24 mouse cellular contexts compared by ENCODE assay signal in the genomic region with DNA sequence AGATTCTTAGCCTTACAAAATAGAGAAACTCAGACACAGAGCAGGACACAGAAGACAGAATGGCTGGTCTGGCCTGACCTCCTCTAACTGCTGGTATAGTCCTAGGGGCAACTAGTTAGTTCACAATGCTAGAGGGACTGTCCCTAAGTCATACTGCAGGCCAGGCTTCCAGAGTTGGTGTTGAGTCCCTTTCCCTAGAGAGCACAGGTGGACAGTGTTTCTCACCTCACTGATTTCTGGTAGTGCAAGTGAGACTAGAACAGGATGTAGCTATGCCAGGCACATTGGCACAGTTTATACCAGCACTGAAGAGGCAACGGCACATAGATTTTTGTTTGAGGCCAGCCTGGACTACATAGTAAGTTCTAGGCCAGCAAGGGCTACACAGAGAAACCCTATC. TPM values are rescaled to one million over a fixed set of nuclear protein-coding genes. Genes with fewer than 3 reads are reported as not detected.
DNase-seq lines count a peak whose midpoint lies in the region; ATAC-seq and TF ChIP-seq lines count a peak whose summit lies in the region.
"Had no signal": no experiment of that assay in that cellular context is flagged by ENCODE, and none has a peak within 500 bp of the region (broad histone marks: within the 10 kb centered on the region; RNA-seq: fewer than 3 reads in every experiment).

No protein-coding gene starts in this region.

- no peak overlapping the region for H3K4me2 ChIP-seq in neural tube, embryonic 13.5 days
- H3K4me2 ChIP-seq in neural tube, embryonic 15.5 days: no peak overlapping the region
- H3K4me2 ChIP-seq in CH12.LX (ENCODE audit: insufficient read depth, low read depth, poor library complexity, severe bottlenecking): peak overlapping the region; percentile 14; the same call in 1 of the 2 replicates
- H3K4me2 ChIP-seq: embryonic facial prominence, embryonic 13.5 days; embryonic facial prominence, embryonic 15.5 days had no signal

- WGBS in heart, embryonic 10.5 days: 100% methylated on average over 1 of the region's 1 CpGs
- WGBS in neural tube, embryonic 13.5 days: 93% methylated on average over 1 of the region's 1 CpGs
- WGBS in neural tube, embryonic 15.5 days: 97% methylated on average over 1 of the region's 1 CpGs
- WGBS in embryonic facial prominence, embryonic 10.5 days: 93% methylated on average over 1 of the region's 1 CpGs

- H3K4me1 ChIP-seq in heart, embryonic 10.5 days: peaks cover 25% of the 10 kb centered on the region
- H3K4me1 ChIP-seq in neural tube, embryonic 13.5 days (replicated peaks): peaks cover 14% of the 10 kb centered on the region
- peaks cover 18% of the 10 kb centered on the region for H3K4me1 ChIP-seq in neural tube, embryonic 15.5 days
- peaks cover 14 to 76% of the 10 kb centered on the region in 2 experiments for H3K4me1 ChIP-seq in CH12.LX (ENCODE audit: control insufficient read depth in 1 of 2, insufficient read depth in 2 of 2)
- peaks cover 27% of the 10 kb centered on the region for H3K4me1 ChIP-seq in embryonic facial prominence, embryonic 10.5 days

- peaks cover 29% of the 10 kb centered on the region for H3K27me3 ChIP-seq in heart, embryonic 10.5 days (ENCODE audit: insufficient read depth, poor library complexity, severe bottlenecking)
- peaks cover 10% of the 10 kb centered on the region for H3K27me3 ChIP-seq in neural tube, embryonic 13.5 days
- peaks cover 1% of the 10 kb centered on the region; the same call in 1 of the 2 replicates for H3K27me3 ChIP-seq in neural tube, embryonic 15.5 days (replicated peaks)
- H3K27me3 ChIP-seq in CH12.LX (replicated peaks): no peaks in the 10 kb centered on the region
- H3K27me3 ChIP-seq in embryonic facial prominence, embryonic 10.5 days (replicated peaks; ENCODE audit: low read depth, poor library complexity, severe bottlenecking): peaks cover 24% of the 10 kb centered on the region

- H3K79me2 ChIP-seq in CH12.LX (replicated peaks; ENCODE audit: control insufficient read depth, extremely low read depth, insufficient read depth, poor library complexity, severe bottlenecking): no peaks in the 10 kb centered on the region

- H3K4me3 ChIP-seq in heart, embryonic 10.5 days: no peak overlapping the region
- H3K4me3 ChIP-seq in neural tube, embryonic 13.5 days: no peak overlapping the region
- no peak overlapping the region for H3K4me3 ChIP-seq in neural tube, embryonic 15.5 days (replicated peaks)
- no peak overlapping the region for H3K4me3 ChIP-seq in CH12.LX (replicated peaks in 1 of 3; ENCODE audit: low read depth in 2 of 3, low read length in 2 of 3, poor library complexity in 1 of 3)
- no peak overlapping the region for H3K4me3 ChIP-seq in embryonic facial prominence, embryonic 10.5 days
- H3K4me3 ChIP-seq: embryonic facial prominence, embryonic 13.5 days; embryonic facial prominence, embryonic 15.5 days; erythroblast, embryonic 14.5 days; forebrain, embryonic 10.5 days had no signal

- no peak for TF ChIP-seq CTCF in CH12.LX (conservative IDR thresholded peaks at IDR 0.05 in 1 of 2, IDR thresholded peaks at IDR 0.05 in 1 of 2; ENCODE audit: low read depth in 2 of 2, low read length in 2 of 2)

- peak; percentile 74 for TF ChIP-seq EP300 in CH12.LX (IDR thresholded peaks at IDR 0.05; ENCODE audit: low read length)

- H3K9ac ChIP-seq in neural tube, embryonic 13.5 days: no peak overlapping the region
- no peak overlapping the region for H3K9ac ChIP-seq in neural tube, embryonic 15.5 days (replicated peaks)
- no peak overlapping the region for H3K9ac ChIP-seq in CH12.LX (ENCODE audit: insufficient read depth, low read depth)
- H3K9ac ChIP-seq: embryonic facial prominence, embryonic 13.5 days; embryonic facial prominence, embryonic 15.5 days had no signal

- in situ Hi-C loops in CH12.LX (cut with MboI; ENCODE audit: low pct_ligation_motif_present, low pct_unique_long_range_greater_than_20kb, low sequenced_read_pairs): no loop called here

- H3K36me3 ChIP-seq in heart, embryonic 10.5 days: peaks cover 44% of the 10 kb centered on the region
- H3K36me3 ChIP-seq in neural tube, embryonic 13.5 days: peaks cover 18% of the 10 kb centered on the region; the same call in 1 of the 2 replicates
- H3K36me3 ChIP-seq in neural tube, embryonic 15.5 days: peaks cover 12% of the 10 kb centered on the region
- peaks cover 67 to 91% of the 10 kb centered on the region in 2 experiments for H3K36me3 ChIP-seq in CH12.LX (replicated peaks in 1 of 2; ENCODE audit: control insufficient read depth in 1 of 2, insufficient read depth in 1 of 2, low read length in 1 of 2)
- H3K36me3 ChIP-seq in embryonic facial prominence, embryonic 10.5 days (replicated peaks): peaks cover 25% of the 10 kb centered on the region

- no peak for TF ChIP-seq RAD21 in CH12.LX (IDR thresholded peaks at IDR 0.05; ENCODE audit: low read depth, low read length)

- dilution Hi-C loops in CH12.LX (cut with MboI; ENCODE audit: extremely low pct_ligation_motif_present, extremely low pct_unique_long_range_greater_than_20kb, low sequenced_read_pairs): no loop called here

- H3K9me3 ChIP-seq in heart, embryonic 10.5 days: no peaks in the 10 kb centered on the region
- no peaks in the 10 kb centered on the region for H3K9me3 ChIP-seq in neural tube, embryonic 13.5 days
- no peaks in the 10 kb centered on the region for H3K9me3 ChIP-seq in neural tube, embryonic 15.5 days (replicated peaks)
- no peaks in the 10 kb centered on the region for H3K9me3 ChIP-seq in CH12.LX (replicated peaks; ENCODE audit: low read length)
- H3K9me3 ChIP-seq in embryonic facial prominence, embryonic 10.5 days: no peaks in the 10 kb centered on the region
- H3K9me3 ChIP-seq: embryonic facial prominence, embryonic 13.5 days; embryonic facial prominence, embryonic 15.5 days; forebrain, embryonic 10.5 days had no signal

- peak; percentile 68 for DNase-seq in heart, embryonic 10.5 days (ENCODE audit: low spot score)
- no peak for DNase-seq in heart, adult 8-10 months (ENCODE audit: low spot score)
- peak; percentile 70 for DNase-seq in CH12.LX (ENCODE audit: extremely low read depth)
- DNase-seq in embryonic facial prominence, embryonic 10.5 days (ENCODE audit: low spot score): no peak
- DNase-seq in gastrocnemius, postnatal 4 days (ENCODE audit: low spot score in 2 of 2): no peak
- DNase-seq: adrenal gland, adult 2 months; adrenal gland, postnatal 10 days; adrenal gland, postnatal 25 days; B cell, adult 2 months; cerebellum, adult 11 months; cerebellum, adult 18-20 months; cerebellum, adult 8-10 months; cerebellum, postnatal 14 days; cerebellum, postnatal 36 days; embryo, embryonic 11 days had no signal

- ATAC-seq in neural tube, embryonic 13.5 days (ENCODE audit: low read depth): no peak
- no peak for ATAC-seq in neural tube, embryonic 15.5 days (ENCODE audit: low FRiP score)
- ATAC-seq: CD4-positive, CD25-positive, alpha-beta regulatory T cell, adult 4 months; forebrain, embryonic 14.5 days; forebrain, embryonic 16.5 days had no signal

- H3K27ac ChIP-seq in heart, embryonic 10.5 days: no peak overlapping the region
- 0 out of 2 replicates have a peak overlapping the region, but pooled peaks have one; percentile 9 for H3K27ac ChIP-seq in neural tube, embryonic 13.5 days (replicated peaks)
- no peak overlapping the region for H3K27ac ChIP-seq in neural tube, embryonic 15.5 days (replicated peaks)
- peak overlapping the region; percentile 50; the same call in 1 of the 2 replicates for H3K27ac ChIP-seq in CH12.LX (ENCODE audit: insufficient read depth, low read depth)
- no peak overlapping the region for H3K27ac ChIP-seq in embryonic facial prominence, embryonic 10.5 days (replicated peaks)
- H3K27ac ChIP-seq: embryonic facial prominence, embryonic 13.5 days; embryonic facial prominence, embryonic 15.5 days; forebrain, embryonic 10.5 days had no signal

- no peak for TF ChIP-seq POLR2A in CH12.LX (IDR thresholded peaks at IDR 0.05; ENCODE audit: low read depth, low read length)

TF ChIP-seq in CH12.LX, 34 proteins besides CTCF, POLR2A, EP300 and RAD21 (continues in another document):
- peak; percentile 16; the same call in 1 of the 2 replicates for TF ChIP-seq ELF1 (IDR thresholded peaks at IDR 0.05; ENCODE audit: low read depth, low read length)

RNA-seq across cellular contexts. Expression of gene Atg16l2, which starts 9.4 kb away (rescaled TPM):
- 19.2 and 22.1 TPM in 2 replicates for polyA plus RNA-seq in heart, embryonic 10.5 days (2016; fragmentation: Nextera tagmentation; extraction: Ambion mirVana)
- 10 to 100 TPM in 2 of 4 experiments, 1 to 10 TPM in 2; 5.7 to 12.3 (median 9.3) TPM for total RNA-seq in heart, adult 8-10 months (2022)
- 16.5 and 17.7 TPM in 2 replicates for polyA plus RNA-seq in neural tube, embryonic 13.5 days (2015; fragmentation: Nextera tagmentation; extraction: Ambion mirVana)
- 28.3 and 33.1 TPM in 2 replicates for polyA plus RNA-seq in neural tube, embryonic 15.5 days (2015; fragmentation: Nextera tagmentation; extraction: Ambion mirVana)
- total RNA-seq in CH12.LX (2012; rRNA removed) (28.6 and 43.8 TPM in 2 replicates), CH12.LX (2014; rRNA removed) (15.4 and 19.3 TPM in 2 replicates)
- 12.7 and 14.9 TPM in 2 replicates for polyA plus RNA-seq in CH12.LX (2012; ENCODE audit: insufficient read length, low read depth)
- 13.1 and 15.1 TPM in 2 replicates for polyA plus RNA-seq in embryonic facial prominence, embryonic 10.5 days (2016; fragmentation: Nextera tagmentation; extraction: Ambion mirVana)
- total RNA-seq in gastrocnemius, postnatal 4 days (2021): 10 to 100 TPM in 1 of 2 experiments, 1 to 10 TPM in 1; 6.3 to 11.4 TPM

RNA-seq across cellular contexts. Expression of gene Stard10, which starts 24.2 kb away (rescaled TPM):
- polyA plus RNA-seq in heart, embryonic 10.5 days (2016; fragmentation: Nextera tagmentation; extraction: Ambion mirVana): 24.7 and 62.7 TPM in 2 replicates
- total RNA-seq in heart, adult 8-10 months (2022): 10 to 100 TPM; 57.4 to 86.0 (median 69.5) TPM
- 9.2 and 9.6 TPM in 2 replicates for polyA plus RNA-seq in neural tube, embryonic 13.5 days (2015; fragmentation: Nextera tagmentation; extraction: Ambion mirVana)
- polyA plus RNA-seq in neural tube, embryonic 15.5 days (2015; fragmentation: Nextera tagmentation; extraction: Ambion mirVana): 12.8 and 25.3 TPM in 2 replicates
- total RNA-seq in CH12.LX (2012; rRNA removed): 7.8 and 12.7 TPM in 2 replicates
- total RNA-seq in CH12.LX (2014; rRNA removed): 1.4 and 2.4 TPM in 2 replicates
- polyA plus RNA-seq in CH12.LX (2012; ENCODE audit: insufficient read length, low read depth): 6.7 and 7.9 TPM in 2 replicates
- polyA plus RNA-seq in embryonic facial prominence, embryonic 10.5 days (2016; fragmentation: Nextera tagmentation; extraction: Ambion mirVana): 12.3 and 15.4 TPM in 2 replicates
- total RNA-seq in gastrocnemius, postnatal 4 days (2021): 1 to 10 TPM; 5.9 to 9.0 TPM

RNA-seq across cellular contexts. Expression of gene Arap1, which starts 55.2 kb away (rescaled TPM):
- polyA plus RNA-seq in heart, embryonic 10.5 days (2016; fragmentation: Nextera tagmentation; extraction: Ambion mirVana): 15.9 and 24.6 TPM in 2 replicates
- 10 to 100 TPM; 27.2 to 40.0 (median 28.4) TPM for total RNA-seq in heart, adult 8-10 months (2022)
- polyA plus RNA-seq in neural tube, embryonic 13.5 days (2015; fragmentation: Nextera tagmentation; extraction: Ambion mirVana): 11.2 and 11.3 TPM in 2 replicates
- polyA plus RNA-seq in neural tube, embryonic 15.5 days (2015; fragmentation: Nextera tagmentation; extraction: Ambion mirVana): 9.7 and 19.9 TPM in 2 replicates
- 31.9 and 38.5 TPM in 2 replicates for total RNA-seq in CH12.LX (2012; rRNA removed)
- total RNA-seq in CH12.LX (2014; rRNA removed): 17.8 and 21.2 TPM in 2 replicates
- 46.1 and 60.0 TPM in 2 replicates for polyA plus RNA-seq in CH12.LX (2012; ENCODE audit: insufficient read length, low read depth)
- polyA plus RNA-seq in embryonic facial prominence, embryonic 10.5 days (2016; fragmentation: Nextera tagmentation; extraction: Ambion mirVana): 15.4 and 17.4 TPM in 2 replicates
- 10 to 100 TPM; 49.2 to 57.4 TPM for total RNA-seq in gastrocnemius, postnatal 4 days (2021)

Comparison
In these comparisons a context has a peak if more than half of its experiments do, and no peak if none do; other contexts are left out.
1. DNase-seq: peak in heart, embryonic 10.5 days (single experiment) and CH12.LX (single experiment); none in heart, adult 8-10 months (single experiment), embryonic facial prominence, embryonic 10.5 days (single experiment) and gastrocnemius, postnatal 4 days (0 of 2).
2. H3K27ac ChIP-seq: peak in neural tube, embryonic 13.5 days (single experiment) and CH12.LX (single experiment); none in heart, embryonic 10.5 days (single experiment), neural tube, embryonic 15.5 days (single experiment) and embryonic facial prominence, embryonic 10.5 days (single experiment).